Mouse (Mus musculus) limb, embryonic 11.5 days (tissue): ENCODE measurements around the gene Gtf3c1. TPM values are rescaled to one million over a fixed set of nuclear protein-coding genes. Genes with fewer than 3 reads are reported as not detected.
"Not testable (repeated sequence)": the region's sequence is repeated elsewhere in the genome, so short reads cannot be mapped to it uniquely, and the experiment has no call there.

Experiments used
- ATAC-seq: fragments of 200-750 bp; cut with Nextera tagmentation; 2 replicates; pipeline ENCODE4 v1.8.0; 2017; ENCODE audit warnings: low read depth; ENCODE audit not compliant: insufficient number of reproducible peaks, low FRiP score, low TSS enrichment
- DNase-seq: peaks from one replicate; pipeline ENCODE4 v3.0.0-alpha.2; 2015; ENCODE audit warnings: low spot score
- H3K27ac ChIP-seq: fragments of 300-500 bp; sonication (generic); replicated peaks from 2 replicates; pipeline ENCODE4 v1.5.1; 2014; ENCODE audit warnings: low read depth, mild to moderate bottlenecking, low read length
- H3K27me3 ChIP-seq: fragments of 300-500 bp; sonication (generic); 2 replicates; pipeline ENCODE4 v1.6.1; 2014; ENCODE audit warnings: mild to moderate bottlenecking, low read length, mixed read lengths; ENCODE audit not compliant: control insufficient read depth, insufficient read depth
- H3K36me3 ChIP-seq: fragments of 300-500 bp; sonication (generic); 2 replicates; pipeline ENCODE4 v1.6.1; 2014; ENCODE audit warnings: mild to moderate bottlenecking, low read length, moderate library complexity, mixed read lengths; ENCODE audit not compliant: control insufficient read depth, insufficient read depth
- H3K4me1 ChIP-seq: fragments of 300-500 bp; sonication (generic); 2 replicates; pipeline ENCODE4 v1.6.1; 2014; ENCODE audit warnings: low read length, mixed read lengths; ENCODE audit not compliant: control insufficient read depth, insufficient read depth
- H3K4me2 ChIP-seq: fragments of 300-500 bp; sonication (generic); 2 replicates; pipeline ENCODE4 v1.6.1; 2014; ENCODE audit warnings: low read depth, mild to moderate bottlenecking, moderate library complexity; ENCODE audit not compliant: severe bottlenecking
- H3K4me3 ChIP-seq: fragments of 300-500 bp; sonication (generic); 2 replicates; pipeline ENCODE4 v1.5.1; 2014; ENCODE audit warnings: low read depth, low read length
- H3K9ac ChIP-seq: fragments of 300-500 bp; sonication (generic); 2 replicates; pipeline ENCODE4 v1.6.1; 2014; ENCODE audit warnings: mild to moderate bottlenecking, low read length
- H3K9me3 ChIP-seq: fragments of 300-500 bp; sonication (generic); 2 replicates; pipeline ENCODE4 v1.6.1; 2016; ENCODE audit warnings: low read length; ENCODE audit not compliant: control insufficient read depth
- WGBS: fragments of 180-500 bp; shearing (Covaris S2); extraction: QIAGEN DNeasy Blood & Tissue Kit; methylation state at CpG from one replicate; pipeline ENCODE4 v1.1.7; 2014; 5-methylcytosine and 5-hydroxymethylcytosine counted together
- polyA plus RNA-seq: library from polyadenylated mRNA; unstranded; fragments of >200 nt; fragmentation: Nextera tagmentation; extraction: Ambion mirVana; gene quantifications from 2 replicates; pipeline ENCODE4 v1.2.1, GENCODE M21; 2014

The Gtf3c1 gene
- polyA plus RNA-seq, 1 experiment from 2014 or later = 34.1 TPM

GRCm38 (mm10) chr7:125720370-125720769 lies 12.8 kb upstream of the Gtf3c1 start:
- no peaks in the 10 kb centered on the region for H3K9me3 ChIP-seq
- H3K27ac ChIP-seq = no peak overlapping the region
- no peaks in the 10 kb centered on the region for H3K36me3 ChIP-seq
- H3K27me3 ChIP-seq = no peaks in the 10 kb centered on the region
- H3K4me3 ChIP-seq = no peak overlapping the region
- H3K4me1 ChIP-seq = no peaks in the 10 kb centered on the region
- H3K9ac ChIP-seq = no peak overlapping the region
- no peak for ATAC-seq
- 68% methylated on average over 5 of the region's 5 CpGs for WGBS
- no peak overlapping the region for H3K4me2 ChIP-seq
- peak; percentile 22 for DNase-seq

DNA sequence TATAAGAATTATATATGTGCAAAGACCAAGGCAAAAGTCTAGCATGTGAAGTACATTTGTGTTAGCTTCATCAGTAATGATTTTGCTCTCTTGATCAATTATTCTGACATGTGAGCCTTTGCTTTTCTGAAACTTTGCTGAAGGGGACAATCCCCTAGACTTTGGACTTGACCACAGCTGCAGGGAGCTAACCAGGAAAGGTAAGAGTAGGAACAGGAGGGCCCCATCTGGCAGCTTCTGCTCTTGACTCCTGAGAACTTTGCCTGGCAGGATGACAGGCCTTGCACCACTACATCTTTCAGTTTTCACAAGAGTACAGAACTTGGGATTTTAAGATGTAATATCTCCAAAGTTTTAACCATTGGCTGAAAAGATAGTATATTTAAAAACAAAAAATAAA lies 10.0 kb upstream of the Gtf3c1 start:
- no peak for ATAC-seq
- H3K4me1 ChIP-seq = no peaks in the 10 kb centered on the region
- H3K27me3 ChIP-seq = no peaks in the 10 kb centered on the region

DNA sequence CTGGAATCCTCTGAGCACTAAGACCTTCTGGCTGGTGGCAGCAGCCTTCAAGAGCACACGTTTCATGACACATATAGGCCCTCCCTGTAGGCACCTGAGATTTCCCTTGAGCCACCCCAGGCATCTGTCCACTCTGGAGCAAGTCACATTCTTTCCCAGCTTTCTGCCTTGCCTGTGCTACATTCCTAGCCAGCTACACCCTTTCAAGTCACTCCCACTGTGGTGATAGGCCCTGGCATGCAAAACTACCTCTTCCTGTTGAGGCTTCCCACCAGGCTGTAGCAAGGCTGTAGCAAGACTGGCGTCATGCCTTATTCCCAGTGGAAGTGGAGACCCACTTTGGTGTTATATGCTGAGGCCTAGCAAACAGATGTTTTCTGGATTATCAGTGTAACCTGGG lies 9.1 kb upstream of the Gtf3c1 start:
- H3K9ac ChIP-seq = no peak overlapping the region
- 58% methylated on average over 2 of the region's 2 CpGs for WGBS

More for the DNA sequence above, 10.0 kb upstream of the Gtf3c1 start:
- no peak for DNase-seq
- Histone ChIP-seq H3K4me2 (no peak overlapping the region), H3K9me3 (no peaks in the 10 kb centered on the region), H3K9ac (no peak overlapping the region), H3K4me3 (no peak overlapping the region), H3K27ac (no peak overlapping the region), H3K36me3 (no peaks in the 10 kb centered on the region)

GRCm38 (mm10) chr7:125714803-125715202 lies 7.2 kb upstream of the Gtf3c1 start:
- DNase-seq (no peak), ATAC-seq (no peak)
- Histone ChIP-seq H3K4me1 (no peaks in the 10 kb centered on the region), H3K27me3 (no peaks in the 10 kb centered on the region), H3K36me3 (no peaks in the 10 kb centered on the region), H3K27ac (no peak overlapping the region), H3K4me3 (no peak overlapping the region), H3K9ac (no peak overlapping the region), H3K9me3 (no peaks in the 10 kb centered on the region), H3K4me2 (no peak overlapping the region)
- 92% methylated on average over 3 of the region's 3 CpGs for WGBS

More for the DNA sequence above, 9.1 kb upstream of the Gtf3c1 start:
- DNase-seq (no peak), ATAC-seq (no peak)
- Histone ChIP-seq H3K36me3 (no peaks in the 10 kb centered on the region), H3K27me3 (no peaks in the 10 kb centered on the region), H3K4me3 (no peak overlapping the region), H3K9me3 (no peaks in the 10 kb centered on the region), H3K4me1 (no peaks in the 10 kb centered on the region), H3K4me2 (no peak overlapping the region), H3K27ac (no peak overlapping the region)

DNA sequence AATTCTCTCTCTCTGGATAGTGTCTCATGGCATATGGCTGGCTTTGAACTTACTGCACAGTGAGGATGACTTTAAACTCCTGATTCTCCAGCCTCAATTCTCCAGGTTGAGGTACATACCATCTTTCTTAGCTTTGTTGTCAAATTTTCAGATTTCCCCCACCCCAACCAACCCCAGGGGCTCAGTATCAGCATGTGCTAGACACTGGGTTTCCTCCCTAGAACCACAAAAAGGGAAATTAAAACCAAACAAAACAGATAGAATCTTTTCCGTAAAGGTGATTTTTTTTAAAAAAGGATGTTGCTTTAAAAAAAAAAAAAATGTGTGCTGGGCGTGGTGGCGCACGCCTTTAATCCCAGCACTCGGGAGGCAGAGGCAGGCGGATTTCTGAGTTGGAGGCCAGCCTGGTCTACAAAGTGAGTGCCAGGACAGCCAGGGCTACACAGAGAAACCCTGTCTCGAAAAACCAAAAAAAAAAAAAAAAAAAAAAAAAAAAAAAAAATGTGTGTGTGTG lies 6.0 kb upstream of the Gtf3c1 start:
- not testable (repeated sequence) for H3K27ac ChIP-seq, ATAC-seq, H3K4me1 ChIP-seq, H3K27me3 ChIP-seq, H3K9me3 ChIP-seq, H3K4me3 ChIP-seq, H3K9ac ChIP-seq, H3K36me3 ChIP-seq, DNase-seq, H3K4me2 ChIP-seq
- WGBS = 97% methylated on average over 6 of the region's 7 CpGs

DNA sequence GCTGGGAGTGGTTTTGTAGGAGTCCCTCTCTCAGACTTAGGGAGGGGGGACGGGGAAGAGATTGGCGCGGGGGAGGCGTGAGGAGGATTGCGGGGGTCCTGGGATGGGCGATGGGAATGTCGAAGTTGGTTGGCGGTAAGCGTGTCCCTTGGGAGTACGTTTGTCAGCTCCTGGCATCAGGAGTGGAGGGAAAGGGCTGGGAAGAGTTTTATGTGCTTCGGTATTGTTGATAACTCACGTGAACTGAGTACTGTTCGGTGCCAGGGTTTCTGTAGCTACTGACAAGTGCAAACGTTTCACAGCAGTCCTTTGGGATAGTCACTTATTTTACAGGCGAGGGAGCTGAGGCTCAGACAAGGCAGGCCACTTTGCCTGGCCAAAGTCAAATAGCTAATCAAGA lies 520 bp upstream of the Gtf3c1 start:
- ATAC-seq (no peak), DNase-seq (no peak)
- H3K9me3 ChIP-seq = no peaks in the 10 kb centered on the region
- under 1% methylated on average over 15 of the region's 15 CpGs for WGBS
- peak overlapping the region; percentile 76 for H3K4me2 ChIP-seq
- H3K4me1 ChIP-seq = peaks cover 17% of the 10 kb centered on the region
- H3K9ac ChIP-seq = peak overlapping the region; percentile 92
- no peak overlapping the region for H3K27ac ChIP-seq
- no peaks in the 10 kb centered on the region for H3K27me3 ChIP-seq
- H3K4me3 ChIP-seq = peak overlapping the region; percentile 93
- peaks cover 8% of the 10 kb centered on the region; the same call in 1 of the 2 replicates for H3K36me3 ChIP-seq

GRCm38 (mm10) chr7:125707186-125707585 lies 394 bp downstream of the Gtf3c1 start:
- Histone ChIP-seq H3K4me2 (peak overlapping the region; percentile 76), H3K4me3 (peak overlapping the region; percentile 93), H3K9ac (peak overlapping the region; percentile 92), H3K27me3 (no peaks in the 10 kb centered on the region), H3K9me3 (no peaks in the 10 kb centered on the region), H3K36me3 (peaks cover 15% of the 10 kb centered on the region), H3K27ac (peak overlapping the region; percentile 91), H3K4me1 (peaks cover 17% of the 10 kb centered on the region)
- DNase-seq (peak; percentile 83), ATAC-seq (peak; percentile 89)
- under 1% methylated on average over 24 of the region's 24 CpGs for WGBS

DNA sequence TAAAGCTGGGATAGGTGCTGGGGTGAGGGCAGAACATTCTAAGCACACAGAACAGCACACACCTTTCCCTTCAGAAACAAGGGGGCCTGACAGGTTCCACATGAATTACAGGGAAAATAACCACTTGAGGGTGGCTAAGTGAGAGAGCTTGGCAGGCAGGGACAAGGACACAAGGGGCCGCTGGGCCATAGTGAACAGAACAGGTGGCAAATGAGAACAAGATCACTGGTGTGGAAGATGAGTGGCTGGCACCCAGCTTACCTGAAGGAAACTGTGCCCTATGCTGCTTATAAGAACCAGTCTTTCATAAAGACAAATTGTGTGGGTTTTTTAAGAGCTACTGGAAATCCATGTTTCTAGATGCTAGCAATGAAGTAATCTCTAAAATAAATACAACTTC lies 4.8 kb downstream of the Gtf3c1 start:
- peaks cover 17% of the 10 kb centered on the region for H3K4me1 ChIP-seq
- peaks cover 50% of the 10 kb centered on the region for H3K36me3 ChIP-seq
- DNase-seq (no peak), ATAC-seq (no peak)
- H3K4me3 ChIP-seq = no peak overlapping the region
- no peak overlapping the region for H3K9ac ChIP-seq
- no peak overlapping the region for H3K27ac ChIP-seq
- no peak overlapping the region for H3K4me2 ChIP-seq
- WGBS = 97% methylated on average over 1 of the region's 1 CpGs
- no peaks in the 10 kb centered on the region for H3K27me3 ChIP-seq
- peaks cover 3% of the 10 kb centered on the region; the same call in 1 of the 2 replicates for H3K9me3 ChIP-seq

DNA sequence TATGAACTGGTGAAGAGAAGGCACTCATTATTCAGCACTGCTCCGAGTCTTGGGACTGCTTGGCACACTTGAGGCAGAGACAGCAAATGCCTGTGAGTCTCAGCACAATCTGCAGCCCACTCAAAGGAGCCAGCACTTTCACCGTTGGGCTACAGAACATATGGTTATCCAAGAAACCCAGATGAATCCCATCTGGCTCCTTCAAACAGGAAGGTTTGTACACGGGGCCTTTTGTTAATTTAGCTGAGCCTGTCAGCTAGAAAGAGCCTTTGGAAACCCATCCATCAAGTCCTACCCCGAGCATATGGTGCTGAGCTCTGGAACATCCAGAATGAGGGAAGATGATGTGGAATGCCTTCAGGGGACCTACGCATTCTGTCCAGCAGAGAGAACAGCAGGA lies 13.5 kb downstream of the Gtf3c1 start:
- no peaks in the 10 kb centered on the region for H3K4me1 ChIP-seq
- DNase-seq (no peak), ATAC-seq (no peak)
- peaks cover 2% of the 10 kb centered on the region; the same call in 1 of the 2 replicates for H3K9me3 ChIP-seq
- 57% methylated on average over 5 of the region's 5 CpGs for WGBS
- no peaks in the 10 kb centered on the region for H3K27me3 ChIP-seq
- H3K36me3 ChIP-seq = peaks cover 60% of the 10 kb centered on the region
- no peak overlapping the region for H3K4me2 ChIP-seq
- no peak overlapping the region for H3K9ac ChIP-seq
- H3K4me3 ChIP-seq = no peak overlapping the region
- no peak overlapping the region for H3K27ac ChIP-seq
